In genomic region chr4:105071761-105072427, GRCm38 (mm10) we compare ENCODE assay signal across 11 mouse cellular contexts. TPM values are rescaled to one million over a fixed set of nuclear protein-coding genes. Genes with fewer than 3 reads are reported as not detected.
A peak's percentile ranks its signal among the peaks of the same experiment; 100 is the strongest.
DNase-seq lines count a peak whose midpoint lies in the region; ATAC-seq and TF ChIP-seq lines count a peak whose summit lies in the region.
"Had no signal": no experiment of that assay in that cellular context is flagged by ENCODE, and none has a peak within 500 bp of the region (broad histone marks: within the 10 kb centered on the region; RNA-seq: fewer than 3 reads in every experiment).

No protein-coding gene starts in this region.

- peak overlapping the region; percentile 84 for H3K27ac ChIP-seq in kidney, adult 2 months (ENCODE audit: insufficient read depth, low read depth, low read length)
- no peak overlapping the region for H3K27ac ChIP-seq in kidney, embryonic 16.5 days (ENCODE audit: low read length)
- H3K27ac ChIP-seq: liver, embryonic 14.5 days; midbrain, embryonic 10.5 days had no signal

- TF ChIP-seq CTCF in kidney, adult 2 months (conservative IDR thresholded peaks at IDR 0.05; ENCODE audit: insufficient read depth, insufficient read length, low read depth, low read length): no peak

- peaks cover 36% of the 10 kb centered on the region for H3K4me1 ChIP-seq in kidney, adult 2 months (ENCODE audit: control insufficient read depth, insufficient read depth, low read length)
- H3K4me1 ChIP-seq in kidney, embryonic 16.5 days (ENCODE audit: insufficient read depth, low read length): 0 out of 2 replicates have a peak, but pooled peaks cover 3% of the 10 kb centered on the region
- H3K4me1 ChIP-seq: midbrain, embryonic 10.5 days had no signal

- TF ChIP-seq POLR2A in kidney, adult 2 months (IDR thresholded peaks at IDR 0.05; ENCODE audit: low read depth, low read length): no peak

- DNase-seq in frontal cortex, adult 2 months (ENCODE audit: extremely low spot score in 1 of 2, low spot score in 1 of 2): no peak
- peak; percentile 80 for DNase-seq in kidney, adult 2 months
- DNase-seq in 3T3-L1 (ENCODE audit: low read depth, low spot score): peak; percentile 6
- DNase-seq in thymus, adult 18-20 months: no peak
- DNase-seq in spleen, postnatal 14 days (ENCODE audit: low spot score in 2 of 2): no peak
- DNase-seq: thymus, postnatal 25 days had no signal

- no peak overlapping the region for H3K9ac ChIP-seq in kidney, embryonic 16.5 days (replicated peaks; ENCODE audit: low read length)
- H3K9ac ChIP-seq: liver, embryonic 14.5 days had no signal

- no peaks in the 10 kb centered on the region; the same call in 1 of the 2 replicates for H3K36me3 ChIP-seq in kidney, adult 2 months (ENCODE audit: control insufficient read depth, insufficient read depth, low read length)
- no peaks in the 10 kb centered on the region for H3K36me3 ChIP-seq in kidney, embryonic 16.5 days (ENCODE audit: insufficient read depth, low read length)
- H3K36me3 ChIP-seq: midbrain, embryonic 10.5 days had no signal

- no peaks in the 10 kb centered on the region for H3K9me3 ChIP-seq in kidney, embryonic 16.5 days (ENCODE audit: low read length)
- H3K9me3 ChIP-seq: midbrain, embryonic 10.5 days had no signal

- ATAC-seq in frontal cortex, adult (ENCODE audit: low TSS enrichment): peak; percentile 57; the same call in 1 of the 2 replicates
- no peak for ATAC-seq in kidney, embryonic 16.5 days (ENCODE audit: low FRiP score, low TSS enrichment)
- peak; percentile 58 for ATAC-seq in granulocyte monocyte progenitor cell, adult 5-6 weeks (replicated peaks; ENCODE audit: poor library complexity, severe bottlenecking)

- H3K4me2 ChIP-seq in kidney, embryonic 16.5 days (replicated peaks; ENCODE audit: low read depth, low read length): no peak overlapping the region

- WGBS in kidney, adult 2 months: 63% methylated on average over 3 of the region's 3 CpGs
- WGBS in kidney, embryonic 16.5 days: 89% methylated on average over 3 of the region's 3 CpGs

- no peaks in the 10 kb centered on the region for H3K27me3 ChIP-seq in kidney, adult 2 months (replicated peaks; ENCODE audit: control insufficient read depth, insufficient read depth, low read length)
- H3K27me3 ChIP-seq in kidney, embryonic 16.5 days (ENCODE audit: insufficient read depth, low read length): no peaks in the 10 kb centered on the region

- H3K4me3 ChIP-seq in kidney, adult 2 months (ENCODE audit: insufficient read depth, low read depth, low read length): no peak overlapping the region
- H3K4me3 ChIP-seq in kidney, embryonic 16.5 days (ENCODE audit: low read length): no peak overlapping the region
- H3K4me3 ChIP-seq: midbrain, embryonic 10.5 days had no signal

RNA-seq across cellular contexts. Expression of gene Prkaa2, which starts 37.8 kb away (rescaled TPM):
- 9.6 and 11.5 TPM in 2 replicates for polyA plus RNA-seq in frontal cortex, adult 2 months (2012; rRNA removed)
- polyA plus RNA-seq in kidney, adult 2 months (2012; rRNA removed): 23.9 and 25.8 TPM in 2 replicates
- 8.8 and 9.1 TPM in 2 replicates for polyA plus RNA-seq in kidney, embryonic 16.5 days (2015; fragmentation: Nextera tagmentation; extraction: Ambion mirVana)
- 0.43 TPM in 1 of 2 replicates, not detected in the other for total RNA-seq in granulocyte monocyte progenitor cell, adult 5-6 weeks (2014; fragmentation: Nextera tagmentation)
- 0.04 and 0.05 TPM in 2 replicates for total RNA-seq in granulocyte monocyte progenitor cell, adult 5-6 weeks (2017)

Comparison
In these comparisons a context has a peak if more than half of its experiments do, and no peak if none do; other contexts are left out.
1. DNase-seq: peak in kidney, adult 2 months (single experiment) and 3T3-L1 (single experiment); none in frontal cortex, adult 2 months (0 of 2), thymus, adult 18-20 months (0 of 2) and spleen, postnatal 14 days (0 of 2).